Mouse (Mus musculus): Measurements from ENCODE around the gene Add2. TPM values are rescaled to one million over a fixed set of nuclear protein-coding genes. Genes with fewer than 3 reads are reported as not detected.

Add2 gene
- polyA plus RNA-seq, 1 experiment from 2014 or later = 28.1 TPM

DNA sequence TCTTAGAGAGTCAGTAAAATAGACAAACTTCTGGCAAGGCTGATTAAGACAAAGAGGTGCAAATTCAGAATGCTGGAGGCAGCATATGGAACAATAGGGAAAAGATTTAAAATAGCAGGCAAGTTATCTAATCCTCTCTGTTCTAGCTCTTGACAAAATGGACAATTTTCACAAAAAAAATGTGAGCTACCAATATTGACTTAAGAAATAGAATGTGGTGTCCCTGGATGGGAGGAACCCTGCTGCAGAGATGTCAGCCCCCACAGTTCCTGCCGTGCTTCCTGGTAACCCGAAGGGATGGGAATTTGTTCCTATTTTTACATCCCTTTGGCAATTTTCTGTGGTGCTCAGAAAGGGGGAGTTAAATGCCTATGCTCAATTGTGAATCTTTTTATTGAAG lies 10.4 kb downstream of the Add2 start:
- H3K4me2 ChIP-seq (ENCODE audit: low read depth, low read length) = no peak overlapping the region
- 42% methylated on average over 2 of the region's 2 CpGs for WGBS (ENCODE audit: insufficient replicate concordance)
- no peaks in the 10 kb centered on the region for H3K9me3 ChIP-seq (ENCODE audit: low read length)
- no peak overlapping the region for H3K4me3 ChIP-seq (ENCODE audit: low read depth, low read length)
- H3K4me1 ChIP-seq (ENCODE audit: insufficient read depth) = no peaks in the 10 kb centered on the region
- no peaks in the 10 kb centered on the region for H3K36me3 ChIP-seq (replicated peaks; ENCODE audit: insufficient read depth, low read length)
- no peaks in the 10 kb centered on the region for H3K27me3 ChIP-seq (ENCODE audit: insufficient read depth, low read length)
- no peak for DNase-seq
- H3K27ac ChIP-seq (ENCODE audit: low read depth) = no peak overlapping the region
- no peak for ATAC-seq
- H3K9ac ChIP-seq (replicated peaks) = no peak overlapping the region
- TF ChIP-seq CTCF (IDR thresholded peaks at IDR 0.05; ENCODE audit: low read depth) = no peak
- no peak for TF ChIP-seq EP300 (IDR thresholded peaks at IDR 0.05; ENCODE audit: low read depth)

DNA sequence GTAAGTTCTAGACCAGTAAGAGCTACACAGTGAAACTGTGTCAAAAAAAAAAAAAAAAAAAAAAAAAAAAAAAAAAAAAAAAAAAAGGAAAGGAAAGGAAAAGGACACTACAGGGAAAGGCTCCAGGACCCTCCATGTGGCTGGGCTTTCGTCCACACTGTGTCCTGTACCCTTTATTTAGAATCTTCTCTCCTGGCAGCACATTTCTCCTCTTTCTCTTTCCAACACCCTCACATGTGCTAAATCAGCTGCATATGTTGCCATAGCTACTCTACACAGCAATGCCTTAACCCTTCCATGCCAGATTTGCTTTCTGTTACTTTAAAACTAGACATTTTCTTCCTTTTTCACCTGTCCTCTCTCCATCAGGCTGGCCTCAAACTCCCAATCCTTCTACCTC lies 11.7 kb downstream of the Add2 start:
- no peaks in the 10 kb centered on the region for H3K36me3 ChIP-seq (replicated peaks; ENCODE audit: insufficient read depth, low read length)
- no peak overlapping the region for H3K4me3 ChIP-seq (ENCODE audit: low read depth, low read length)
- H3K27ac ChIP-seq (ENCODE audit: low read depth) = no peak overlapping the region
- TF ChIP-seq CTCF (IDR thresholded peaks at IDR 0.05; ENCODE audit: low read depth) = no peak
- no peak for TF ChIP-seq EP300 (IDR thresholded peaks at IDR 0.05; ENCODE audit: low read depth)
- WGBS (ENCODE audit: insufficient replicate concordance) = 64% methylated on average over 1 of the region's 1 CpGs
- H3K4me2 ChIP-seq (ENCODE audit: low read depth, low read length) = no peak overlapping the region
- no peak overlapping the region for H3K9ac ChIP-seq (replicated peaks)
- H3K4me1 ChIP-seq (ENCODE audit: insufficient read depth) = no peaks in the 10 kb centered on the region
- H3K27me3 ChIP-seq (ENCODE audit: insufficient read depth, low read length) = no peaks in the 10 kb centered on the region
- H3K9me3 ChIP-seq (ENCODE audit: low read length) = no peaks in the 10 kb centered on the region
- DNase-seq (no peak), ATAC-seq (no peak)

- H3K27me3 ChIP-seq (ENCODE audit: insufficient read depth, low read length) = no peaks in the 10 kb centered on the region
- no peak overlapping the region for H3K9ac ChIP-seq (replicated peaks)
- H3K4me3 ChIP-seq (ENCODE audit: low read depth, low read length) = no peak overlapping the region
- DNase-seq (no peak), ATAC-seq (no peak)
- H3K4me2 ChIP-seq (ENCODE audit: low read depth, low read length) = no peak overlapping the region
- no peaks in the 10 kb centered on the region for H3K36me3 ChIP-seq (replicated peaks; ENCODE audit: insufficient read depth, low read length)
- H3K27ac ChIP-seq (ENCODE audit: low read depth) = no peak overlapping the region
- H3K9me3 ChIP-seq (ENCODE audit: low read length) = no peaks in the 10 kb centered on the region
- TF ChIP-seq EP300 (IDR thresholded peaks at IDR 0.05; ENCODE audit: low read depth) (no peak), CTCF (IDR thresholded peaks at IDR 0.05; ENCODE audit: low read depth) (no peak)
- WGBS (ENCODE audit: insufficient replicate concordance) = 84% methylated on average over 11 of the region's 11 CpGs
- no peaks in the 10 kb centered on the region; the same call in 1 of the 2 replicates for H3K4me1 ChIP-seq (ENCODE audit: insufficient read depth)
These were observed 19.0 kb downstream of the Add2 start for GRCm38 (mm10) chr6:86047510-86047909.

- no peak overlapping the region for H3K4me3 ChIP-seq (ENCODE audit: low read depth, low read length)
- H3K4me1 ChIP-seq (ENCODE audit: insufficient read depth) = no peaks in the 10 kb centered on the region; the same call in 1 of the 2 replicates
- WGBS (ENCODE audit: insufficient replicate concordance) = 80% methylated on average over 5 of the region's 5 CpGs
- H3K9me3 ChIP-seq (ENCODE audit: low read length) = no peaks in the 10 kb centered on the region
- no peaks in the 10 kb centered on the region for H3K36me3 ChIP-seq (replicated peaks; ENCODE audit: insufficient read depth, low read length)
- ATAC-seq = no peak
- DNase-seq = no peak
- H3K27me3 ChIP-seq (ENCODE audit: insufficient read depth, low read length) = no peaks in the 10 kb centered on the region
- no peak overlapping the region for H3K4me2 ChIP-seq (ENCODE audit: low read depth, low read length)
- TF ChIP-seq CTCF (IDR thresholded peaks at IDR 0.05; ENCODE audit: low read depth) (no peak), EP300 (IDR thresholded peaks at IDR 0.05; ENCODE audit: low read depth) (no peak)
- H3K9ac ChIP-seq (replicated peaks) = no peak overlapping the region
- H3K27ac ChIP-seq (ENCODE audit: low read depth) = no peak overlapping the region
These were observed 20.0 kb downstream of the Add2 start for GRCm38 (mm10) chr6:86048509-86048908.

DNA sequence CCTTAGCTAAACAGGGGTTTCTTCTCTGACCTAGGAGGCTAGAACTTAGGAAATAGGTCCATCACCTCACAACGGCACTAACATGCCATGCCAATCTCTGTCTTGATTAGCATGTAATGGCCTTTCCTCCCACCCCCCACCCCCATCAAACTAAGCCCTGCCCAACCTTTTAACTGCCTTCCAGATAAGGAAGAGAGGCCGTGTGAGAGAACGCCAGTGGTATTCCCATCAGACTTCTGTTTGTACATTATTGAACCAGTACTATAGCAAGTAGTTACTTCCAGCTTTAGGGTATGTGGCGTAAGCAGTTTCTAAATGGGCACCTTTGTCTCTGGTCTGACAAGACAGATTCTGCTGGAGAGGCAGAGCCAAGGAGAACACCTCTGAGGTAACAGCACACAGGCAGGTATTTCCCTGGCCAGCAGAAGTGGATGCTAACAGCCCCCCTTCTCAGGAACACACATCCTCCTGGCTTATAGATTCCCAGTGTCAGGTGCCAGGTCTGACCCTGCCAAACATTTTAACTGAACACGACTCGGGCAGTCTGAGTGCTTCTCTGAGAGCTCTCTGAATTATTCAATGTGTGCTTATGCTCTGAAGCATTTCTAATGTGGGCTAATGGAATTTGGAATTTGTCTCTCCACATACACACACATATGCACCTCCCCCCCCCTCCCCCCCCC lies 22.2 kb downstream of the Add2 start:
- Histone ChIP-seq H3K4me2 (ENCODE audit: low read depth, low read length) (no peak overlapping the region), H3K27me3 (ENCODE audit: insufficient read depth, low read length) (no peaks in the 10 kb centered on the region), H3K4me1 (ENCODE audit: insufficient read depth) (no peaks in the 10 kb centered on the region; the same call in 1 of the 2 replicates), H3K27ac (ENCODE audit: low read depth) (no peak overlapping the region), H3K9ac (replicated peaks) (no peak overlapping the region), H3K4me3 (ENCODE audit: low read depth, low read length) (no peak overlapping the region), H3K9me3 (ENCODE audit: low read length) (no peaks in the 10 kb centered on the region), H3K36me3 (replicated peaks; ENCODE audit: insufficient read depth, low read length) (no peaks in the 10 kb centered on the region)
- 59% methylated on average over 6 of the region's 6 CpGs for WGBS (ENCODE audit: insufficient replicate concordance)
- ATAC-seq (no peak), DNase-seq (no peak)
- TF ChIP-seq EP300 (IDR thresholded peaks at IDR 0.05; ENCODE audit: low read depth) (no peak), CTCF (IDR thresholded peaks at IDR 0.05; ENCODE audit: low read depth) (no peak)

- no peaks in the 10 kb centered on the region; the same call in 1 of the 2 replicates for H3K4me1 ChIP-seq (ENCODE audit: insufficient read depth)
- H3K27me3 ChIP-seq (ENCODE audit: insufficient read depth, low read length) = no peaks in the 10 kb centered on the region
- H3K27ac ChIP-seq (ENCODE audit: low read depth) = no peak overlapping the region
- WGBS (ENCODE audit: insufficient replicate concordance) = 29% methylated on average over 7 of the region's 7 CpGs
- no peak overlapping the region for H3K9ac ChIP-seq (replicated peaks)
- TF ChIP-seq CTCF (IDR thresholded peaks at IDR 0.05; ENCODE audit: low read depth) (no peak), EP300 (IDR thresholded peaks at IDR 0.05; ENCODE audit: low read depth) (no peak)
- no peak overlapping the region for H3K4me3 ChIP-seq (ENCODE audit: low read depth, low read length)
- DNase-seq = no peak
- ATAC-seq = no peak
- no peaks in the 10 kb centered on the region for H3K36me3 ChIP-seq (replicated peaks; ENCODE audit: insufficient read depth, low read length)
- no peak overlapping the region for H3K4me2 ChIP-seq (ENCODE audit: low read depth, low read length)
- H3K9me3 ChIP-seq (ENCODE audit: low read length) = no peaks in the 10 kb centered on the region
These were observed 23.6 kb downstream of the Add2 start for GRCm38 (mm10) chr6:86052032-86052459.

All from liver, postnatal 0 days (tissue).